ENCODE assay signal across 17 mouse cellular contexts in the genomic region with DNA sequence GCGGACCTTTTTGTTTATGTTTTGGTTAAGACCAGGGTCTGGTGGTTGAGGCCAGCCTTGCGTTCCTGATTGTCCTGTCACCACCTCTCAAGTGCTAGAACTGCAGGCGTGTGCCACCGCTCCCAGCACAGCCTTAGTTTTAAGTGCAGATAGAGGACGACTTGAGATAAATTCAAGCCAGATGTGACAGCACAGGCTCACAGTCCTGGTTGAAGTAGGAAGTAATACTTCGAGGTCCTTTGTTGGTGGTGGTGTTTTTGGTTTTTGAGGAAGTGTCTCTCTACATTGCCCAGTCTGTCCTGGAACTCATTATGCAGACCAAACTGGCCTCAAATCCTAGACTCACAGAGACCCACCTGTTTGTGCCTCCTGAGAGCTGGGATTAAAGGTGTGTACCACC. TPM values are rescaled to one million over a fixed set of nuclear protein-coding genes. Genes with fewer than 3 reads are reported as not detected.
A peak's percentile ranks its signal among the peaks of the same experiment; 100 is the strongest.
DNase-seq lines count a peak whose midpoint lies in the region; ATAC-seq and TF ChIP-seq lines count a peak whose summit lies in the region.
"Had no signal": no experiment of that assay in that cellular context is flagged by ENCODE, and none has a peak within 500 bp of the region (broad histone marks: within the 10 kb centered on the region; RNA-seq: fewer than 3 reads in every experiment).

No protein-coding gene starts in this region.

- WGBS in hindbrain, embryonic 13.5 days: 84% methylated on average over 6 of the region's 6 CpGs
- WGBS in hindbrain, embryonic 10.5 days: 65% methylated on average over 6 of the region's 6 CpGs
- WGBS in intestine, embryonic 16.5 days: 45% methylated on average over 6 of the region's 6 CpGs
- WGBS in midbrain, embryonic 13.5 days: 80% methylated on average over 6 of the region's 6 CpGs
- 79% methylated on average over 6 of the region's 6 CpGs for WGBS in midbrain, postnatal 0 days

- peak; percentile 12 for DNase-seq in embryo, embryonic 10.5 days (ENCODE audit: low spot score)
- no peak for DNase-seq in embryo, embryonic 11 days
- no peak for DNase-seq in hindbrain, embryonic 10.5 days (ENCODE audit: low spot score)
- peak; percentile 46 for DNase-seq in A20 (ENCODE audit: low read depth, low spot score)
- DNase-seq in midbrain, postnatal 0 days (ENCODE audit: low spot score): no peak
- DNase-seq: cerebellum, adult 9-11 months; kidney, postnatal 14 days; thymus, postnatal 25 days had no signal

- no peak for TF ChIP-seq CTCF in midbrain, postnatal 0 days (IDR thresholded peaks at IDR 0.05)

- H3K9ac ChIP-seq in hindbrain, embryonic 13.5 days: 0 out of 2 replicates have a peak overlapping the region, but pooled peaks have one; percentile 13
- H3K9ac ChIP-seq in intestine, embryonic 16.5 days (ENCODE audit: low read depth, low read length): no peak overlapping the region
- H3K9ac ChIP-seq in midbrain, embryonic 13.5 days (replicated peaks): no peak overlapping the region
- no peak overlapping the region for H3K9ac ChIP-seq in midbrain, postnatal 0 days (replicated peaks; ENCODE audit: low read length, poor library complexity, severe bottlenecking)
- H3K9ac ChIP-seq: liver, embryonic 14.5 days; neural tube, embryonic 12.5 days had no signal

- H3K4me1 ChIP-seq in hindbrain, embryonic 13.5 days (replicated peaks): peaks cover 31% of the 10 kb centered on the region
- 0 out of 2 replicates have a peak, but pooled peaks cover 11% of the 10 kb centered on the region for H3K4me1 ChIP-seq in hindbrain, embryonic 10.5 days (replicated peaks)
- H3K4me1 ChIP-seq in intestine, embryonic 16.5 days (ENCODE audit: control insufficient read depth, insufficient read depth, low read length): peaks cover 14% of the 10 kb centered on the region; the same call in 1 of the 2 replicates
- peaks cover 25% of the 10 kb centered on the region for H3K4me1 ChIP-seq in midbrain, embryonic 13.5 days (replicated peaks)
- no peaks in the 10 kb centered on the region; the same call in 1 of the 2 replicates for H3K4me1 ChIP-seq in midbrain, postnatal 0 days (ENCODE audit: insufficient read depth, low read length)

- no peaks in the 10 kb centered on the region for H3K9me3 ChIP-seq in hindbrain, embryonic 13.5 days
- H3K9me3 ChIP-seq in hindbrain, embryonic 10.5 days: no peaks in the 10 kb centered on the region
- no peaks in the 10 kb centered on the region for H3K9me3 ChIP-seq in intestine, embryonic 16.5 days (ENCODE audit: control insufficient read depth, low read length)
- no peaks in the 10 kb centered on the region for H3K9me3 ChIP-seq in midbrain, embryonic 13.5 days
- H3K9me3 ChIP-seq in midbrain, postnatal 0 days (ENCODE audit: low read length): no peaks in the 10 kb centered on the region
- H3K9me3 ChIP-seq: midbrain, embryonic 10.5 days; neural tube, embryonic 12.5 days had no signal

- H3K4me3 ChIP-seq in hindbrain, embryonic 13.5 days: no peak overlapping the region
- H3K4me3 ChIP-seq in hindbrain, embryonic 10.5 days: no peak overlapping the region
- no peak overlapping the region for H3K4me3 ChIP-seq in intestine, embryonic 16.5 days (ENCODE audit: low read length)
- no peak overlapping the region for H3K4me3 ChIP-seq in midbrain, embryonic 13.5 days (replicated peaks)
- no peak overlapping the region for H3K4me3 ChIP-seq in midbrain, postnatal 0 days (ENCODE audit: low read depth, low read length)
- H3K4me3 ChIP-seq: midbrain, embryonic 10.5 days; neural tube, embryonic 12.5 days had no signal

- peaks cover 81% of the 10 kb centered on the region for H3K36me3 ChIP-seq in hindbrain, embryonic 13.5 days
- H3K36me3 ChIP-seq in hindbrain, embryonic 10.5 days: peaks cover 98% of the 10 kb centered on the region
- H3K36me3 ChIP-seq in intestine, embryonic 16.5 days (ENCODE audit: control insufficient read depth, insufficient read depth, low read length): peaks cover 12% of the 10 kb centered on the region
- peaks cover 86% of the 10 kb centered on the region for H3K36me3 ChIP-seq in midbrain, embryonic 13.5 days
- H3K36me3 ChIP-seq in midbrain, postnatal 0 days (ENCODE audit: insufficient read depth, low read length): peaks cover 41% of the 10 kb centered on the region

- no peak overlapping the region for H3K27ac ChIP-seq in hindbrain, embryonic 13.5 days
- no peak overlapping the region for H3K27ac ChIP-seq in hindbrain, embryonic 10.5 days
- no peak overlapping the region; the same call in 1 of the 2 replicates for H3K27ac ChIP-seq in intestine, embryonic 16.5 days (ENCODE audit: low read length)
- no peak overlapping the region for H3K27ac ChIP-seq in midbrain, embryonic 13.5 days
- H3K27ac ChIP-seq in midbrain, postnatal 0 days (ENCODE audit: low read depth, low read length): no peak overlapping the region
- H3K27ac ChIP-seq: liver, embryonic 14.5 days; midbrain, embryonic 10.5 days; neural tube, embryonic 12.5 days had no signal

- no peak overlapping the region for H3K4me2 ChIP-seq in hindbrain, embryonic 13.5 days
- peak overlapping the region; percentile 9; the same call in 1 of the 2 replicates for H3K4me2 ChIP-seq in intestine, embryonic 16.5 days (ENCODE audit: low read depth, low read length)
- no peak overlapping the region for H3K4me2 ChIP-seq in midbrain, embryonic 13.5 days (replicated peaks)
- H3K4me2 ChIP-seq in midbrain, postnatal 0 days (ENCODE audit: low read depth, low read length, poor library complexity, severe bottlenecking): no peak overlapping the region
- H3K4me2 ChIP-seq: neural tube, embryonic 12.5 days had no signal

- H3K27me3 ChIP-seq in hindbrain, embryonic 13.5 days: no peaks in the 10 kb centered on the region
- no peaks in the 10 kb centered on the region for H3K27me3 ChIP-seq in hindbrain, embryonic 10.5 days (ENCODE audit: insufficient read depth, poor library complexity, severe bottlenecking)
- no peaks in the 10 kb centered on the region for H3K27me3 ChIP-seq in intestine, embryonic 16.5 days (replicated peaks; ENCODE audit: control insufficient read depth, insufficient read depth, low read length)
- H3K27me3 ChIP-seq in midbrain, embryonic 13.5 days: no peaks in the 10 kb centered on the region
- no peaks in the 10 kb centered on the region for H3K27me3 ChIP-seq in midbrain, postnatal 0 days (ENCODE audit: insufficient read depth, low read length)
- H3K27me3 ChIP-seq: neural tube, embryonic 12.5 days had no signal

- ATAC-seq in hindbrain, embryonic 13.5 days (ENCODE audit: low FRiP score): no peak
- ATAC-seq in intestine, embryonic 16.5 days: no peak
- ATAC-seq in midbrain, embryonic 13.5 days: no peak
- ATAC-seq in midbrain, postnatal 0 days (ENCODE audit: low FRiP score): no peak
- ATAC-seq: activated CD4-positive, CD25-positive, alpha-beta regulatory T cell, adult 4 months; hindbrain, embryonic 16.5 days had no signal

RNA-seq across cellular contexts. Expression of gene Orai3, which starts 9.9 kb away (rescaled TPM):
- polyA plus RNA-seq in hindbrain, embryonic 13.5 days (2015; fragmentation: Nextera tagmentation; extraction: Ambion mirVana): 8.0 and 9.1 TPM in 2 replicates
- 10.3 and 11.9 TPM in 2 replicates for polyA plus RNA-seq in hindbrain, embryonic 10.5 days (2016; fragmentation: Nextera tagmentation; extraction: Ambion mirVana)
- polyA plus RNA-seq in intestine, embryonic 16.5 days (2015; fragmentation: Nextera tagmentation; extraction: Ambion mirVana): 24.6 and 24.9 TPM in 2 replicates
- 5.9 and 6.1 TPM in 2 replicates for polyA plus RNA-seq in midbrain, embryonic 13.5 days (2015; fragmentation: Nextera tagmentation; extraction: Ambion mirVana)
- 14.8 and 17.6 TPM in 2 replicates for total RNA-seq in midbrain, postnatal 0 days (2014; rRNA removed)
- polyA plus RNA-seq in midbrain, postnatal 0 days (2015; fragmentation: Nextera tagmentation; extraction: Ambion mirVana): 9.9 and 10.0 TPM in 2 replicates

RNA-seq across cellular contexts. Expression of gene Fbxl19, which starts 15.4 kb away (rescaled TPM):
- 9.0 and 9.3 TPM in 2 replicates for polyA plus RNA-seq in hindbrain, embryonic 13.5 days (2015; fragmentation: Nextera tagmentation; extraction: Ambion mirVana)
- 8.6 and 8.9 TPM in 2 replicates for polyA plus RNA-seq in hindbrain, embryonic 10.5 days (2016; fragmentation: Nextera tagmentation; extraction: Ambion mirVana)
- 1.9 and 2.4 TPM in 2 replicates for polyA plus RNA-seq in intestine, embryonic 16.5 days (2015; fragmentation: Nextera tagmentation; extraction: Ambion mirVana)
- polyA plus RNA-seq in midbrain, embryonic 13.5 days (2015; fragmentation: Nextera tagmentation; extraction: Ambion mirVana): 10.6 and 11.6 TPM in 2 replicates
- 207 and 221 TPM in 2 replicates for total RNA-seq in midbrain, postnatal 0 days (2014; rRNA removed)
- 5.9 and 8.3 TPM in 2 replicates for polyA plus RNA-seq in midbrain, postnatal 0 days (2015; fragmentation: Nextera tagmentation; extraction: Ambion mirVana)

RNA-seq across cellular contexts. Expression of gene Setd1a, which starts 16.8 kb away (rescaled TPM):
- polyA plus RNA-seq in hindbrain, embryonic 13.5 days (2015; fragmentation: Nextera tagmentation; extraction: Ambion mirVana): 17.8 and 20.9 TPM in 2 replicates
- polyA plus RNA-seq in hindbrain, embryonic 10.5 days (2016; fragmentation: Nextera tagmentation; extraction: Ambion mirVana): 16.5 and 18.7 TPM in 2 replicates
- polyA plus RNA-seq in intestine, embryonic 16.5 days (2015; fragmentation: Nextera tagmentation; extraction: Ambion mirVana): 6.2 and 11.4 TPM in 2 replicates
- polyA plus RNA-seq in midbrain, embryonic 13.5 days (2015; fragmentation: Nextera tagmentation; extraction: Ambion mirVana): 19.7 and 22.7 TPM in 2 replicates
- 18.0 and 19.8 TPM in 2 replicates for total RNA-seq in midbrain, postnatal 0 days (2014; rRNA removed)
- polyA plus RNA-seq in midbrain, postnatal 0 days (2015; fragmentation: Nextera tagmentation; extraction: Ambion mirVana): 12.7 and 16.4 TPM in 2 replicates

RNA-seq across cellular contexts. Expression of gene Gm49388, which starts 25.7 kb away (rescaled TPM):
- polyA plus RNA-seq in hindbrain, embryonic 13.5 days (2015; fragmentation: Nextera tagmentation; extraction: Ambion mirVana): not detected in 2 replicates
- polyA plus RNA-seq in hindbrain, embryonic 10.5 days (2016; fragmentation: Nextera tagmentation; extraction: Ambion mirVana): not detected in 2 replicates
- not detected in 2 replicates for polyA plus RNA-seq in intestine, embryonic 16.5 days (2015; fragmentation: Nextera tagmentation; extraction: Ambion mirVana)
- polyA plus RNA-seq in midbrain, embryonic 13.5 days (2015; fragmentation: Nextera tagmentation; extraction: Ambion mirVana): not detected in 2 replicates
- total RNA-seq in midbrain, postnatal 0 days (2014; rRNA removed): not detected in 2 replicates
- not detected in 2 replicates for polyA plus RNA-seq in midbrain, postnatal 0 days (2015; fragmentation: Nextera tagmentation; extraction: Ambion mirVana)
- polyA plus RNA-seq: activated CD4-positive, CD25-positive, alpha-beta regulatory T cell, adult 4 months; brain, embryonic 14.5 days; hindbrain, embryonic 16.5 days; neural tube, embryonic 12.5 days had no signal

RNA-seq across cellular contexts. Expression of gene Ctf2, which starts 27.8 kb away (rescaled TPM):
- 0.18 TPM in 1 of 2 replicates, not detected in the other for polyA plus RNA-seq in hindbrain, embryonic 13.5 days (2015; fragmentation: Nextera tagmentation; extraction: Ambion mirVana)
- polyA plus RNA-seq in hindbrain, embryonic 10.5 days (2016; fragmentation: Nextera tagmentation; extraction: Ambion mirVana): 0.26 and 0.37 TPM in 2 replicates
- 0.07 and 0.12 TPM in 2 replicates for polyA plus RNA-seq in intestine, embryonic 16.5 days (2015; fragmentation: Nextera tagmentation; extraction: Ambion mirVana)
- 0.14 and 0.17 TPM in 2 replicates for polyA plus RNA-seq in midbrain, embryonic 13.5 days (2015; fragmentation: Nextera tagmentation; extraction: Ambion mirVana)
- not detected in 2 replicates for total RNA-seq in midbrain, postnatal 0 days (2014; rRNA removed)
- polyA plus RNA-seq in midbrain, postnatal 0 days (2015; fragmentation: Nextera tagmentation; extraction: Ambion mirVana): not detected in 2 replicates
- polyA plus RNA-seq: activated CD4-positive, CD25-positive, alpha-beta regulatory T cell, adult 4 months; brain, embryonic 14.5 days had no signal

Comparison
In these comparisons a context has a peak if more than half of its experiments do, and no peak if none do; other contexts are left out.
1. DNase-seq: peak in embryo, embryonic 10.5 days (single experiment) and A20 (single experiment); none in embryo, embryonic 11 days (single experiment), hindbrain, embryonic 10.5 days (single experiment) and midbrain, postnatal 0 days (single experiment).